Mouse (Mus musculus) heart, embryonic 13.5 days (tissue): ENCODE measurements around the gene Fstl4. TPM values are rescaled to one million over a fixed set of nuclear protein-coding genes. Genes with fewer than 3 reads are reported as not detected.
A peak's percentile ranks its signal among the peaks of the same experiment; 100 is the strongest.

ENCODE experiments used
- ATAC-seq: fragments of 200-750 bp; cut with Nextera tagmentation; 2 replicates; pipeline ENCODE4 v1.8.0; 2017; ENCODE audit warnings: moderate TSS enrichment; ENCODE audit not compliant: insufficient number of reproducible peaks, low FRiP score, low TSS enrichment; ENCODE audit errors: extremely low read depth
- H3K27ac ChIP-seq: fragments of 300-500 bp; sonication (generic); replicated peaks from 2 replicates; pipeline ENCODE4 v1.5.1; 2015; ENCODE audit warnings: moderate library complexity, mild to moderate bottlenecking, inconsistent platforms
- H3K27me3 ChIP-seq: fragments of 300-500 bp; sonication (generic); replicated peaks from 2 replicates; pipeline ENCODE4 v1.6.1; 2015; ENCODE audit warnings: mild to moderate bottlenecking, inconsistent platforms
- H3K36me3 ChIP-seq: fragments of 300-500 bp; sonication (generic); 2 replicates; pipeline ENCODE4 v1.6.1; 2015; ENCODE audit warnings: mild to moderate bottlenecking, inconsistent platforms
- H3K4me1 ChIP-seq: fragments of 300-500 bp; sonication (generic); 2 replicates; pipeline ENCODE4 v1.6.1; 2015; ENCODE audit warnings: inconsistent platforms
- H3K4me2 ChIP-seq: fragments of 300-500 bp; sonication (generic); 2 replicates; pipeline ENCODE4 v1.6.1; 2015; ENCODE audit warnings: inconsistent platforms, mild to moderate bottlenecking, moderate library complexity
- H3K4me3 ChIP-seq: fragments of 300-500 bp; sonication (generic); 2 replicates; pipeline ENCODE4 v1.5.1; 2015; ENCODE audit warnings: moderate library complexity, mild to moderate bottlenecking, inconsistent platforms
- H3K9ac ChIP-seq: fragments of 300-500 bp; sonication (generic); 2 replicates; pipeline ENCODE4 v1.6.1; 2015; ENCODE audit warnings: inconsistent platforms, mild to moderate bottlenecking, moderate library complexity
- H3K9me3 ChIP-seq: fragments of 300-500 bp; sonication (generic); 2 replicates; pipeline ENCODE4 v1.6.1; 2016; ENCODE audit warnings: inconsistent platforms
- WGBS: fragments of 180-500 bp; shearing (Covaris S2); methylation state at CpG from one replicate; pipeline ENCODE4 v1.1.7; 2015; ENCODE audit warnings: mixed read lengths; 5-methylcytosine and 5-hydroxymethylcytosine counted together
- polyA plus RNA-seq: library from polyadenylated mRNA; unstranded; fragments of >200 nt; fragmentation: Nextera tagmentation; extraction: Ambion mirVana; gene quantifications from 2 replicates; pipeline ENCODE4 v1.2.1, GENCODE M21; 2015

Fstl4 gene
- polyA plus RNA-seq, 1 experiment from 2014 or later: 9.7 TPM

- Histone ChIP-seq H3K27ac (no peak overlapping the region), H3K9me3 (no peaks in the 10 kb centered on the region), H3K4me2 (no peak overlapping the region), H3K36me3 (no peaks in the 10 kb centered on the region), H3K27me3 (no peaks in the 10 kb centered on the region), H3K4me1 (peaks cover 29% of the 10 kb centered on the region), H3K9ac (no peak overlapping the region), H3K4me3 (no peak overlapping the region)
- no peak for ATAC-seq
- 79% methylated on average over 9 of the region's 9 CpGs for WGBS
Observed at GRCm38 (mm10) chr11:53096871-53097270, 332.4 kb downstream of the Fstl4 start.

- Histone ChIP-seq H3K27me3 (no peaks in the 10 kb centered on the region), H3K36me3 (no peaks in the 10 kb centered on the region), H3K4me3 (no peak overlapping the region), H3K27ac (no peak overlapping the region), H3K4me1 (peaks cover 29% of the 10 kb centered on the region), H3K9ac (no peak overlapping the region), H3K4me2 (no peak overlapping the region), H3K9me3 (no peaks in the 10 kb centered on the region)
- WGBS: 78% methylated on average over 8 of the region's 8 CpGs
- no peak for ATAC-seq
Observed at GRCm38 (mm10) chr11:53097331-53097730, 332.9 kb downstream of the Fstl4 start.

- Histone ChIP-seq H3K36me3 (no peaks in the 10 kb centered on the region), H3K27me3 (no peaks in the 10 kb centered on the region), H3K9me3 (no peaks in the 10 kb centered on the region), H3K4me3 (no peak overlapping the region), H3K4me2 (no peak overlapping the region), H3K9ac (no peak overlapping the region), H3K27ac (no peak overlapping the region), H3K4me1 (peaks cover 29% of the 10 kb centered on the region)
- WGBS: 84% methylated on average over 6 of the region's 6 CpGs
- ATAC-seq: no peak
Observed at GRCm38 (mm10) chr11:53097870-53098269, 333.4 kb downstream of the Fstl4 start.

GRCm38 (mm10) chr11:53098780-53099198, 334.4 kb downstream of the Fstl4 start:
- WGBS: 24% methylated on average over 3 of the region's 3 CpGs
- Histone ChIP-seq H3K27me3 (no peaks in the 10 kb centered on the region), H3K4me3 (no peak overlapping the region), H3K9ac (no peak overlapping the region), H3K4me2 (no peak overlapping the region), H3K4me1 (peaks cover 37% of the 10 kb centered on the region), H3K9me3 (no peaks in the 10 kb centered on the region), H3K36me3 (no peaks in the 10 kb centered on the region), H3K27ac (peak overlapping the region; percentile 31; the same call in 1 of the 2 replicates)
- ATAC-seq: no peak

GRCm38 (mm10) chr11:53099322-53099721, 334.9 kb downstream of the Fstl4 start:
- Histone ChIP-seq H3K4me1 (peaks cover 40% of the 10 kb centered on the region), H3K9ac (no peak overlapping the region), H3K9me3 (no peaks in the 10 kb centered on the region), H3K27me3 (no peaks in the 10 kb centered on the region), H3K36me3 (no peaks in the 10 kb centered on the region), H3K4me3 (no peak overlapping the region), H3K4me2 (no peak overlapping the region), H3K27ac (peak overlapping the region; percentile 31; the same call in 1 of the 2 replicates)
- no peak for ATAC-seq
- WGBS: 87% methylated on average over 5 of the region's 5 CpGs

GRCm38 (mm10) chr11:53101732-53102131, 337.3 kb downstream of the Fstl4 start:
- no peak overlapping the region for H3K4me2 ChIP-seq
- no peak overlapping the region for H3K4me3 ChIP-seq
- H3K27ac ChIP-seq: no peak overlapping the region
- H3K27me3 ChIP-seq: no peaks in the 10 kb centered on the region
- H3K36me3 ChIP-seq: no peaks in the 10 kb centered on the region
- no peak overlapping the region for H3K9ac ChIP-seq
- WGBS: 79% methylated on average over 5 of the region's 5 CpGs
- peaks cover 55% of the 10 kb centered on the region for H3K4me1 ChIP-seq
- H3K9me3 ChIP-seq: no peaks in the 10 kb centered on the region
- ATAC-seq: no peak

GRCm38 (mm10) chr11:53103601-53104325, 339.3 kb downstream of the Fstl4 start:
- Histone ChIP-seq H3K9ac (no peak overlapping the region), H3K27ac (no peak overlapping the region; the same call in 1 of the 2 replicates), H3K4me1 (peaks cover 54% of the 10 kb centered on the region), H3K9me3 (no peaks in the 10 kb centered on the region), H3K27me3 (no peaks in the 10 kb centered on the region), H3K4me2 (no peak overlapping the region), H3K4me3 (no peak overlapping the region), H3K36me3 (no peaks in the 10 kb centered on the region)
- WGBS: 50% methylated on average over 10 of the region's 10 CpGs
- ATAC-seq: no peak

GRCm38 (mm10) chr11:53107706-53108105, 343.3 kb downstream of the Fstl4 start:
- ATAC-seq: no peak
- no peak overlapping the region for H3K27ac ChIP-seq
- H3K4me1 ChIP-seq: peaks cover 34% of the 10 kb centered on the region
- no peaks in the 10 kb centered on the region for H3K36me3 ChIP-seq
- H3K4me3 ChIP-seq: no peak overlapping the region
- no peaks in the 10 kb centered on the region for H3K9me3 ChIP-seq
- H3K9ac ChIP-seq: no peak overlapping the region
- WGBS: 69% methylated on average over 5 of the region's 5 CpGs
- H3K4me2 ChIP-seq: no peak overlapping the region
- H3K27me3 ChIP-seq: no peaks in the 10 kb centered on the region

- H3K36me3 ChIP-seq: no peaks in the 10 kb centered on the region
- no peak overlapping the region for H3K4me2 ChIP-seq
- H3K9ac ChIP-seq: no peak overlapping the region
- peaks cover 26% of the 10 kb centered on the region for H3K4me1 ChIP-seq
- H3K9me3 ChIP-seq: no peaks in the 10 kb centered on the region
- H3K4me3 ChIP-seq: no peak overlapping the region
- WGBS: 95% methylated on average over 6 of the region's 6 CpGs
- no peak for ATAC-seq
- no peaks in the 10 kb centered on the region for H3K27me3 ChIP-seq
- no peak overlapping the region for H3K27ac ChIP-seq
Observed at GRCm38 (mm10) chr11:53108798-53109197, 344.4 kb downstream of the Fstl4 start.

GRCm38 (mm10) chr11:53109701-53110467, 345.4 kb downstream of the Fstl4 start:
- Histone ChIP-seq H3K4me3 (no peak overlapping the region), H3K9ac (no peak overlapping the region), H3K27ac (no peak overlapping the region), H3K4me2 (no peak overlapping the region), H3K27me3 (no peaks in the 10 kb centered on the region), H3K36me3 (no peaks in the 10 kb centered on the region), H3K9me3 (no peaks in the 10 kb centered on the region), H3K4me1 (peaks cover 22% of the 10 kb centered on the region)
- 72% methylated on average over 6 of the region's 6 CpGs for WGBS
- no peak for ATAC-seq

- no peak overlapping the region for H3K4me2 ChIP-seq
- H3K36me3 ChIP-seq: no peaks in the 10 kb centered on the region
- no peak overlapping the region for H3K4me3 ChIP-seq
- no peak for ATAC-seq
- H3K9me3 ChIP-seq: no peaks in the 10 kb centered on the region
- WGBS: 73% methylated on average over 4 of the region's 4 CpGs
- no peak overlapping the region for H3K27ac ChIP-seq
- H3K4me1 ChIP-seq: peaks cover 14% of the 10 kb centered on the region; the same call in 1 of the 2 replicates
- H3K9ac ChIP-seq: no peak overlapping the region
- no peaks in the 10 kb centered on the region for H3K27me3 ChIP-seq
Observed at GRCm38 (mm10) chr11:53115711-53116110, 351.3 kb downstream of the Fstl4 start.
